Mouse (Mus musculus) thymus, adult 2 months (tissue): ENCODE data around the gene Knstrn.

ENCODE experiments used
- CTCF ChIP-seq: fragments of 200-500 bp; IDR thresholded peaks from 2 replicates; pipeline ENCODE4 v1.5.1; 2012; ENCODE audit warnings: mild to moderate bottlenecking, control low read depth, low read length, moderate library complexity, borderline replicate concordance; ENCODE audit not compliant: control insufficient read depth, poor library complexity, insufficient read depth; ENCODE audit errors: extremely low read depth
- POLR2A ChIP-seq: fragments of 200-500 bp; IDR thresholded peaks from 2 replicates; pipeline ENCODE4 v1.6.1; 2012; ENCODE audit warnings: mild to moderate bottlenecking, low read length, control low read depth, moderate library complexity; ENCODE audit not compliant: control insufficient read depth, poor library complexity, insufficient read depth; ENCODE audit errors: extremely low read depth

DNA sequence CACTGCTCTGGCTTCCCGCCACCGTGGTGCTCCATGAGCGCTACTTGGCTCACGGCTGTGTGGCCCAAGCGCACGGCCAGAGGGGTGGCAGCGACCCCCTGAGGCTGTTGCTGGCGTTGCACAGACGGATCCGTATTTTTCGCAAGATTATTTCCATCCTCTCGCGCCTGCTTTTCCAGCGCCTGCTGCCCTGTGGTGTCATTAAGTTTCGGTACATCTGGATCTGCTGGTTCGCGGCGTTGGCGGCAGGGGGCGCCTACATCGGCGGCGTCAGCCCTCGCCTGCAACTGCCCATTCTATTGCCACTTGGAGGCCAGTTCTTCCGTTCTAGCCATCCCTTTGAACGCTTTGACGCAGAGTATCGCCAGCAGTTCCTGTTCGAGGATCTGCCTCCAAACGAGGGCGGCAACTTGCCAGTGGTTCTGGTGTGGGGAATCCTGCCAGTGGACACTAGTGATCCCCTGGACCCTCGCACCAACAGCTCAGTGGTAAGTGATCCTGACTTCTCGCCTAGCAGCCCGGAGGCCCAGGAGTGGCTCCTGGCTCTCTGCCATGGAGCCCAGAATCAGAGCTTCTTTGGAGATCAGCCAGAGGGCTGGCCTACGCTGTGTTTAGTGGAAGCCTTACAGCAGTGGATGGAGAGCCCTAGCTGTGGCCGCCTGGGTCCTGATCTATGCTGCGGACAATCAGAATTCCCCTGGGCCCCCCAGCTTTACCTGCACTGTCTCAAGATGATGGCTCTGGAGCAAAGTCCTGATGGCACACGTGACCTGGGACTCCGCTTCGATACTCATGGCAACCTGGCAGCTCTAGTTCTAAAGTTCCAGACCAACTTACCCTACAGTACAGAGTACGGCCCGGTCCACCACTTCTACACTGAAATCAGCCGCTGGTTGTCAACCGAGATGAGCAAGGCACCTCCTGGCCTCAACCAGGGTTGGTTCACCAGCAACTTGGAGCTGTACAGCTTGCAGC lies 23.0 kb upstream of the Knstrn start:
- TF ChIP-seq POLR2A, result no peak
- peak; percentile 69; the same call in 1 of the 2 replicates for TF ChIP-seq CTCF
